Mouse (Mus musculus): ENCODE data around the gene Auh.

Gene Auh

DNA sequence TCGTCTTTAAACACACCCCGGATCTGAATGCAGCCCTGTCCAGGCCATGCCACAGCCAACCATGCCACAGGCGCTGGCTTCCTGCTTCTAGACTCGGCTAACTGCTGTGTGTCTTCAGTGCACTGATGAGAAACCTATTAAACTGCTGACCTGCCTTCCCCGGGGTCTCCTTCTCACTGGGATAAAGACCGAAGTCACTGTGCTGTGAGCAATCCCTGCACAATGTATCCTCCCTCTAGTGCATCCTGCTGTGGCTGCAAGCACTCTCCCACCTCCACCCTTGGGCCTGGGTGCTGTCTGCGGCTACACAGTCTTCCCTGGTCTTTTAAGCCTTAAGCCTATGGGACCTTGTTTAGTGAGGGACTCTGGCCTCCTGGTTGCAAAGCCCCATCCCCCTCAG lies 50.7 kb downstream of the Auh start:
- no peak for DNase-seq (ENCODE audit: low spot score)

DNA sequence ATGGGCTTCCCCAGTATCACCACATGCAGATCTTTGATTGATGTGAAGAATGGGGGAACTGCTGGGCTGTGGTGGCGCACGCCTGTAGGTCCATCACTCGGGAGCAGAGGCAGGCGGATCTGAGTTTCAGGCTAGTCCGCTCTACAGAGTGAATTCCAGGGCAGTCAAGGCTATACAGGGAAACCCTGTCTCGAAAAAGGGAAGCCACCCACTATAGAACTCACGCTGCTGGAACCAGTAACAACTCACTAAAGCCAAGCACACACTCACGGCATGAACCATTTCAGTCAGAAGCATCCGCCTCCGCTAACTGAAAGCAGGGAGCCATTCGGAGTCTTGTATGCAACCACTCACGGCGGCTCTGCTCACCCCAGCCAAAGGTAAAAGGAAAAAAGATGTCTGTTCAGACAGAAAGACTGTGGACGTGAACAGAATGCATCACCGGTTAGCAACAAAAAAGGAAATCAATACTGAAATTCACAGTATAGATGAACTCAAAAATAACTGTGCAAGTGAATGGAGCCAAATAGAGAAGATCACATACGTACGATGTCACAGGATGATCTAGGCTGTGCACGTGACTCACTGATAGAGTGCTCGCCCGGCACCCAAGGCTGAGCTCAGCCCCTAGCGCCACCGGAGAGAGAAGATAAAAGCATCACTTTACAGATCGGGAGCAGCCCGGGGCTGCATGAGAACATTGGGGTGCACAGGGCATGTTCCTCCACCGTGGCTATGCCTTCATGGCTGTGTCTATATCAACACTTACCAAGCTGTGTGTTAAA lies 53.7 kb downstream of the Auh start:
- DNase-seq (ENCODE audit: low spot score): no peak

DNA sequence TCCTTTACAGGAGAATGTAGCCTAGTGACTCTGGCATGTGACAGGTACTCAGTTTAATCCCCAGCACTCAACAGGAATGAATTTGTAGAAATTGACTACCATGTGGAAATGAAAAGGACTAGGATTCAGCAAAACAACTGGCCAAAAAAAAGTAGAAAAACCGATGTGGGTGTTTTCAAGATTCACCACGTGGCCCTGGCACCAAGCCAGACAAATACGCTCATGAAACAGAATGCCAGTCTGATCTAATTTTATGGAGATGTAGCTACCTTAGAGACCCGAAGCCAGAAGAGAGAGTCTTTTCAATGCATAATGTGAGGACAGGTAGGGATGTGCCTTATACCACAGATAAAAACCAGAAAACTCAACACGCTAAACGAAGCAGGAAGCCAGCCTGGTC lies 54.4 kb downstream of the Auh start:
- no peak for DNase-seq (ENCODE audit: low spot score)

DNA sequence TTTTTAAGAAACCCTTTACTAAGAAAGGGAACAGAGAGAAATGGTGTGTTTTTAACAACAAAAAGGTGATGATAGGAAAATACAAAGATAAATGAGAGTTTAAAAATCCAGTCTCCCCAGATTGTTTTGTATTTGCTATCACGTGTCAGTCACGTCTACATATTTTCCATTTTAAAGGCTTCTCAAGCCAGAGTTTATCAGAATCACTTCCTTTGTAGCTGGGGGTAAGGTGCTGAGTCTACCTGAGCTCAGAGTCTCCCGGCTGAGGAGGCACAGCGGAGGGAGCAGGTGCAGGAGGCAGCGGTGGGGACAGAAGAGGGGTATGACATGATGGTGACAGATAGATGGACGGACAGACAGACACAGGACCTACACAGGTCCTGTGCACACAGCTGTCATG lies 55.1 kb downstream of the Auh start:
- no peak for DNase-seq (ENCODE audit: low spot score)

DNA sequence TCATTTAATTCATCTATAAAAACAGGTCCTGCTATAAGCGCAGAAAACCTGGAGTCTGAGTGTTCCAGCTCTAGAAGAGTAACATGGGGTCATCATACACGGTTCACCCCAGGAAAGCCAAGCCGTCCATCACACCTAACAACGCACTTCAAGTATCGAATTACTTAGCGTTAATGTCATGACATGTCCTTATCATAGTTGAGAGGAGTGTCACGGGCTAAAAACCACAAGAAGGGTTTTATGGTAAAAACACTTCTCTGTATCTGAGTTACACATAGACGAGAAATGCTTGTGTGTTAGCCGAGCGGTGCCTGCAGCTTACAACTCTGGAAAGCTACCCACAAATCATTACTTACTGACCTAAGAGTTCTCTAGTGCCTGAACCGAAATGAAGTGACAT lies 55.6 kb downstream of the Auh start:
- no peak for DNase-seq (ENCODE audit: low spot score)

DNA sequence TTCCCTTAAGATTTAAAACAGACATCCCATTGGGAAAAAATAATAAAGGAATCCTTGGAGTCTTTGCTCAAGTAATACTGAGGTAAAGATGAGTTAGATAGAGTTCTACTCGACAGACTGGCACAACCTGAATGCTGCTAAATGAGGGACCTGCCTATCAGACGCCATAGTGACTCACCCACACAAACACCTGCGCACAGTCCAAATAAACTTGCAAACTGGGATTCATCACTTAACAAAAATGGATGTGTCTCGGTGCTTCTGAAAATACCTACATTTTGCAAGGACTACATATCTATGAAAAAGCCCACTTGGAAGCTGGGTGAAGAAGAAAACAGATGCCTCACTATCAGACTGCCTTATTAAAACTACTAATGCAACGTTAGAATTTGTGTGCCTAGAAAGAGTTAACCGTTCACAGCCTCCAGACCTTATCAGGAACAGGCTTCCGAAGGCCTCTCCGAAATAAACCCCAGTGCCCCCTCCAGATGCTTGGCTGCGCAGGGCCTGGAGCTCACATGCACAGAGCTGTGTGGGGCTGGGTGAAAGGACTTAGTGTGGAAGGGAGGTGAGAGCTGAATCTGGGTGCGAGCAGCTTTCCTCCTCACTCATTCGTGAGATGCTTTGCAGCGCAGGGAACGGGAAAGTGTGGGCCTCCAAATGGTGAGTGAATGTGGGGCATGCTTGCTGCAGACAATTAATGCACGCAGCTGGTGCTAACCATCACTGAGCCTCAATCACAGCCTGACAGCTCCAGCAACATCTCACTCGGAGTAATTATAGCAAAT lies 63.3 kb downstream of the Auh start:
- DNase-seq (ENCODE audit: low spot score): peak; percentile 38

DNA sequence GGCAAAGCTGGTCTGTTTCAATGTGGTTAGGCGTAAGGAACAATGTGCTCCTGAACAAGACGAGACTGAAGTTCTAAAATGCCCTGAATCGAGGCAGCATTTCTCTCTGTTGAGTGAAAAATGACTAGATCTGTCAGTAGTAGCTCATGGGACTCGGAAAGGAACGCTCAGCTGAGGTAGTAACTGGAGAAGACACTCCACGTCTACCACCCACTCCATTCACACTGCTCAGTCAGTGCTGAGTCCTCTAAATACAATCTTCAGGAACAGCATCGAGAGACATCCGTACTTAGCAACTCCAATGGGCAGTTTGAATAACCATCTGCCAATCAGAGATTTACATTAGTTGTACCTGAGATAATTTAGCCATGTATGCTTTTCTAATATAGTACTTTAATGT lies 66.0 kb downstream of the Auh start:
- no peak for DNase-seq (ENCODE audit: low spot score)

DNA sequence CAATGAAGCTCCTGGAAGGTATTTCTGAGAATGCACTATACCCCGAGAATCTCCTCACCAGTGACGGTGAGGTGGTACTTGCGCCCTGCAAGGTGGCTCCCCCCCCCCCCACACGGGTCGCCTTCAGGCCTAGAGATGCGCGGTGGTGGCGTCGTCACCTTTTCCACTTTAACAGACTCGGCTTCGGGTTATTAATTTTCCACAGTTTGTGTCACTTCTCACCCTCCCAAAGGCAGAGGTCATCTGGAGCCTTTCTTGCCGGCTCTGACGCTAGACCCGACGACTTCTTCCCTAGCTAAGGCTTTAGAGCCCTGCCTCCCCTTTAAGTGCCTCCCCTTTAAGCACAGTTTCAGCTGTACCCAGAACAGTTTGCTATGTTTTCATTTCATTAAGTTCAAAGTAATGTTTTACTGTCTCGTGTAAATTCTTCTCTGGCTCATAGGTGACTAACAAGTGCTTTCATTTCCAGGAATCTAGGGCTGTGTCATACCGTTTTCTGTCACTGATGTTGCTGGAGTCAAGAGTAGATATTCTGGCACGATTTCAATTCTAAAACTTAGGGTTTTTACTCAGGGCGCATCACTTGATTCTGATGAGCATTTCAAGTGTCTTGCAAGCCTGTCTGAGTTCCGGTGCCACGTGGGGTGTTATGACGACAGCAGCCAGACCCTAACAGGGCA lies 69.3 kb downstream of the Auh start:
- DNase-seq (ENCODE audit: low spot score): no peak

DNA sequence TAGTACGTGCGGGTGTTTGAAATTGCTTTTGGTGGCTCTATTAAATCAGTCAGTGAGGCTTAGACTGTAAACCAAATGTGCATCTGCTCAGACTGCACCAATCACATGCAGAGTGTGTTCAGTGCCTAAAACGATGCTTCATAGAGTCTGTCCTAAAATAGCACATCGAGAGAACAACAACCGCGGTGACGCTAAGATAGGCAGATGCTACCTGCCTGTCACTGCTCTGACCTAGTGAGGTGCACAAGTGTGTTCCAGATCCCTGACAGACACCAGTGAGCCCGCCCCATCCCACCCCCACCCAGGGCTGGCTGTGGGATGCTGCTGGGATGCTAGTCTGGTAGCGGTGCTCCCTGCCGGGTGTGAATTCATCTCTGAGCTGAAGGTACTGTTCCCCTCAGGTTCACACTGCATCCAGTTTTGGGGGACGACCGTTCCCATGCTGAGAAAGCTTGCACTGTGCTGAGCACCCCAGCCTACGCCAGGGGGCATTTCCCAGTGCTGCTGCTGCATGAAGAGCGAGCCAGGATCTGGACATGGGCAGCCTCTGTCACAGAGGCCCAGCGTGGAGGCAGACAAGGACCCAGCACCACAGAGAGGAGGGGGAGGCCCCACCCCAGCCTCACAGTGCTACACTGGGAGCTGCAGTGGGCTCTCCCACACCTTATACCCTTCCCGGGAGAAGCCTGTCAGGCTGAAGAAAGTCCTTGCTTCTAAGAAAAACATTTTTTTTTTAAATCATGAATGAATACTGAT lies 70.2 kb downstream of the Auh start:
- no peak for DNase-seq (ENCODE audit: low spot score)

DNA sequence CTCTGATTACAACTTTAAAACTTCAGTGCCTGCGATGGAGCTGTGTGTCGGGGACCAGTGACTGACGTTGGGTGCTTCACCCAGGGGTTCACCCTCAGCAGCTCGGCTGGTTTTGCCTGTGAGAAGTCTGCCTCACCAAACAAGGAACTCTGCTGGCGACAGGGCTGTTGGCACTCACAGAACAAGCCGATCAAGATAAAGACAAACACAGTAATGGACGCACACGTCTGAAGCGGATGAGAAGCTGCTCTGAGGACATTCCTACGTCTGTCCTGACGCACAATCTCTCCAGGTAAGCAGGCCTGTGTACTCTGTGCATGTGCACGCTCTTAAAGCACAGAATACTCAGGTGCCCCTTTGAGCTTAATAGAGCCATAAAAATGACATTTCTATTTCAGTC lies 71.1 kb downstream of the Auh start:
- DNase-seq (ENCODE audit: low spot score): peak; percentile 46

DNA sequence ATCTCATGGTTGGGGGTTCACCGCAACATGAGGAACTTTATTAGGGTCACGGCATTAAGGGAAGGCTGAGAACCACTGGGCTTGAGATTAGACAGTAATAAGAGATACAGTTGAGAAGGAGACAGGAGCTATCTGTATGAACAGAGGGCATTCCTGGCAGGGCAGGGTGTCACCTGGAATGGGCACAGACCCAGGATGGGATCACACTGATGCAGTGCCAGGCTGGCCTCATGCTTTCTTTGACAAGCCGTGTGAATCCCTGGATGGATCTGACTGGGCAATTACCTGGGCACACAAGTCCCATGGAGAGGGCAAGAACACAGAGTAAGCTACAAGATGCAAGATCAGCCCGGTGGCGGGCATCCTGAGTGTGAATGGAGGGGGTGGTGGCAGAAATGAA lies 71.7 kb downstream of the Auh start:
- DNase-seq (ENCODE audit: low spot score): no peak

DNA sequence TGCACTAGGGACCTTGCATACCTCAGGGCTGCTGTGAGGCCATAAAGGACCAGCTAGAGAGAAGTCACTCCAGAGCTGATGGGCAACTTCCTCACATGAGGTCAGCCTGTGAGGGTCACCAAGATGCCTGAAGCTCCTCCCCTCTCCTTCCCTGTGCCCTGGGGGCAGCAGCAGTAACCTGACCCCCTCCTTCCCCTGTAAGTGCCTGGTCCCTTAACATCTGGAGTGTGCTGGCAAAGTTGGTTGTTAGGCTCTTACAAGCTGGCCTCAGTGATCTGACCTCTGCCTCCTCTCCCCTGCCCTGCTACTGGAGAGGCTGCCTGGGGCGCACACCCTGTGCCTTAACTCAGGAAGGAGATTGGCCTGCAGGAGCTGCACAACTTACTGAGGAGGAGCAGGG lies 75.9 kb downstream of the Auh start:
- no peak for DNase-seq (ENCODE audit: low spot score)

DNA sequence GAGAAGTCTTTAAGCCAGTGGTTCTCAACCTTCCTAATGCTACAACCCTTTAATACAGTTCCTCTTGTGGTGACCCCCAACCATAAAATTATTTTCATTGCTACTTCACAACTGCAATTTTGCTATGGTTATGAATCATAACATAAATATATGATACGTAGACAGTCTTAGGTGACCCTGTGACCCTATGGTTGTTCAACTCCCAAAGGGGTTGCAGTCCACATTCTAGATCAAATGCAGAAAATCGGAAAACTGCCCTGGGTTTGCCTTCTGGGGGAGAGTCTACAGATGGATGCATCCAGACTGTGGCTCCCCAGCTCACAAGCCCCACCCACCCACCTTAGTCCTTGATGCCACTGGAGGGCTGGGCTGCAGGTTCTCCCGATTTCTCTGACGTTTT lies 77.6 kb downstream of the Auh start:
- DNase-seq (ENCODE audit: low spot score): no peak

DNA sequence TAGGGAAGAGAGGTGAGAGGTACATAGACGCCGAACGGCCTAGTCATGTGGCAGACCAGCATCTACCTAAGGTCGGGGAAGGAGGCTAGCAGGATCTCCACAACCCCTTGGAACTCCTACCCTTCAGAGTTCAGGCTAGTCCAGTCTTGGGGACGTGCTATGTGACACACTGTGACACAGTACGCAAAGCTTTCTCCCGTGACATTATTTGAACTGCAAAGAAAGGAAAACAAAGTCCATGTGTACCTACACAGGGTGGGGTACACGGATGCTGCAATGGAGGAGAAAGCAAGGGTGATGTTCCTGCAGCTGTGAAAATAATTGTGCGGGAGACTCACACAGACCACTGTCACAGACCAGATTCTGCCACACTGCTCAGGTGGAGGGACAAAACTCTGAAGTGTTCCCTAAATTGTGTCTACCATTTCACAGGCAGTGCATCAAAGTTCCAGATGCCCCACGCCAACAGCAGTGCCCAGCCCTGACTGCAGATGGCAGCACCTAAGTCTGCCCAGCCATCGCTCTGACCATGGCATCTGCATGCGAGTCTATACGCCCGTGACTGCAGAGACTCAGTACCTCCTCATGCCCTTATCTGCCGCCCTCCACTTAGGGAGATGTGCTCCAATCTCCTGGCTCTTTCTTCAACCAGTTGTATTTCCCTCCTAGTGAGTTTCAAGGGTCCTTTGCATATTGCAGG lies 79.3 kb downstream of the Auh start:
- no peak for DNase-seq (ENCODE audit: low spot score)

DNA sequence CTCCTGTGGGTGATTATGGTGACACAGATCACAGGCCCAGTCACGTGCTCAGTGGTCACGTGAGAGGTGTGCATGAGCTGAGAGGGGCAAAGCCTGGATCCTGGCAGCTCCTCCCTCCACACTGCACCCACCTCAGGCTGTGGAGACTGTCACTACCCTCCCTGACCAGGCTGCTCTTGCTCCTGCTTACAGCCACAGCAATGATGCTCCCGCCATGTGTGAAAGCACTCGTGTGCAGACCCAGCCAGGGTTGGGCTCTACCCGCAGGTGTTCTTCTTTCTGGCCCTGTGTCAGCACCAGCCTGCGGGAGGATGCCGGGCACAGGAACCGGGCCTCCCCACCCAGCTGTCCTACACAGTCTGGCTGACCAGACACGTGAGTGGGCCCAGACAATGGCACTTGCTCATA lies 80.1 kb downstream of the Auh start:
- no peak for DNase-seq (ENCODE audit: low spot score)

DNA sequence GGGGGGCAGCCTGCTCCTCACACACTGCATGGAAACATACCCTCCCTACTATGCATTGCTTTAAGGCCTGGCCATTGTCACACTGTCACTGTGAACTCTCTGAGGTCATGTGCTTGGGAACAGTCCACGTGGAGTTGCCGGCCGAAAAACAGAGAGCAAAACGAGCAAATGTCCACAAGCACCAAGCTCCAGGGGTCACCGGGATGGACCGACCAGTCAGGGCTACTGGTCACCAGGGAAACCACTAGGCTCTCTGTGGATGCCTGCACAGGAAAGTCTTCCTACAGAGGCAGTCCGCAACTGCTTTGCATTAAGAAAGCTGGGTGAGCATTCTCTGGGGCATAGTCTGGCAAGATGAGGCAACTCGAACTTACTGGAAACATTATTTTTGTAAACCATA lies 82.0 kb downstream of the Auh start:
- DNase-seq (ENCODE audit: low spot score): no peak

DNA sequence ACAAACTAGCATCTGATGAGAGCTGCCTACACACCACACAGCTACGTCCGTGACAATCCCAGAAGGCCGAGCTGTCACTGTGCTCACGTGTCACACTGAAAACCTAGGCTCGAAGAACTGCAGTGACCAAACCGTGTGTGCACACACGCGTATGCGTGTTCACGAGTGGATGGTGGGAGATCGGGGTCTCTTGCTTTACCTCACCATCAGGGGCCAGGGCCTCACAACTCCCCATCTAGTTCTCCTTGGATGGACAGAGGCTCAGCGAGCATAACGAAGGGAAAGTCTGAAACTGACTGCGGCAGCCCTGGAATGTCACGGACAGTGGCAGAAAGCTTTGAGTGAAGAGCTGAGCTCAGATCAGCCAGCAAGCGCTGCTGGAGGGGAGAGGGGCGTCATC lies 82.4 kb downstream of the Auh start:
- DNase-seq (ENCODE audit: low spot score): no peak

DNA sequence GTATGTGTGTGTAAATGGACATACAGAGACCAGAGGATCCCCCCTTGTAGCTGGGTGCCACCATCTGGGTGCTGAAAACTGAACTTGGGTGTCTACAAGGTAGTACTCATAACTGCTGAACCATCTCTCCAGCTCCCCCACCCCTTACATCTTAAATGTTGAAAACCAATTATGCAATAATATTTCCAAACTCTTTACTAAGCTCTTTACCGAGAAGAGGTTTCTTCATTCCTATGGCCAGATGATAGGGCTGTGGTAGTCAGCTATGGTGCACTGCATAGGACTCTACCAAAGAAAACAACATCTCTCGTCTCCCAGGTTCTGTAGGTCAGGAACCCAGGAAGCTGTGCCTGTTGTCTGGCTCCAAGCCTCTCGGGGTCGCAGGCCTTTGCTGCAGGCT lies 83.9 kb downstream of the Auh start:
- DNase-seq (ENCODE audit: low spot score): no peak

DNA sequence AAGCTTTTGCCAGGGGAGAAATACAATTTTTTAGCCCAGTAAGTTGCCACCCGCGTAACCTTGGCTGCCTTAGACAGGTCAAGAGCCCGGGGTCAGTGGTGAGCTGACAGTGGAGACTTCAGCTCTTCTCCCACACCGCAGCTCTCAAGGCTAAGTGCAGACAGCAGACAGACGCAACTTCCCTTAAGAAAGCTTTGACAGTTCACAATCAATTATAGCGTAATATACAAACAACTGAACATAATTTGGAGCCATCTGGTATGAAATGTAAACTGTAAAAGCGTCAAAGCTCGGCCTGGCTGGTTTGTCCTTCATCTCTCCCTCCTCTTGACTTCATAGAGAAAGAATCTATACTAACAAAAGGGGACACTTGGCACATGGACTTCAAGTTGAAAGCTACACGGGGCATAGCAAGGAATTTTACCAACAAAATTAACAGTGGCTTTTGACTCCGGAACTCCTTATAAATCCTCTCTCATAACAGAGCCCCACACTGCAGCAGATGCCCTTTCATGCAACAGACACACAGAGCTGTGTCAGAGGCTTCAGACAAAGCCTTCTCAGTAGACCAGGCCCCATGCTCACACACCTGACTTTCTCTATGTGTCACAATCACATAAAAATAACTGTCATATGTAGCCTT lies 85.8 kb downstream of the Auh start:
- no peak for DNase-seq (ENCODE audit: low spot score)

DNA sequence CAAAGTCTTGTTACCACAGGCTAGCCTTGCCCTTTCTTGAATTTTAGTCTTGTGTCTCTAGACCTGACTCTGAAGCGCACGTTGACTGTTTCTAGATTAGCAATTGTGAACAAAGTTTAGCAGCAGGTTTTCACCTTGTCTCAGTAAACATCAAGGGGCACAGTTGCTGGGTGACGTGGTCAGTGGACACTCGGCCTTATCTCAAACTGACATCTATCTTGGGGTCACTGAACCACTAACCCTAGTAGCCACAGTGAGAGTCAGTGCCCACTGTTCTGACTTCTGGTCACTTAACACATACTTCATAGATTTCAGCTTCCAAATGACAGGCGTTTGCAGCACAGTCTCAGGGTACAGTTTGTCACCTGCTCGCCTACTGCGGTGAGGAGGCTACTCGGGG lies 93.2 kb downstream of the Auh start:
- DNase-seq (ENCODE audit: low spot score): no peak

DNA sequence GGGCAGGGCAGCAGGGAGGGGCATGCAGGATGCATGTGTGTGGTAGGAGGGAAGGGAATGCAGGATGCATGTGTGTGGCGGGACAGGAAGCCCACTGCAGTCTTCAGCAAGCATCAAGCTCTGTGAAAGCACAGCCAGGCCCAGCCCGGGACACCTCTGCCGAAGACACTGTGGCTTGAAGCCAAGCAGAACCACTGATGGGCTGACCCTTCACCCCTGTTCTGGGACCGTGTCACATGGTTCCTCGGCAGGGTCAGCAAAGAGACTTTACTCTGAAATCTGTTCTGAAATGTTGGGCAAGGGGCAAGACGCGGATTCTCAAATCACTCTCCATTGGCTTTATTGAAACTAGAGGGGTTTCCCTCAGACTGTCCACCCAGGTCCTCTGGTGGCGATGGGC lies 94.9 kb downstream of the Auh start:
- DNase-seq (ENCODE audit: low spot score): no peak
